In genomic region chr2:124201493-124201892, GRCm38 (mm10) we compare ENCODE assay signal across 26 mouse cellular contexts.
"Had no signal": no experiment of that assay in that cellular context is flagged by ENCODE, and none has a peak within 500 bp of the region (broad histone marks: within the 10 kb centered on the region; RNA-seq: fewer than 3 reads in every experiment).

No protein-coding gene starts in this region.

- H3K4me3 ChIP-seq: heart, embryonic 10.5 days; heart, embryonic 12.5 days; hindbrain, embryonic 13.5 days; hindbrain, embryonic 15.5 days; kidney, embryonic 15.5 days; limb, embryonic 13.5 days; limb, embryonic 15.5 days; liver, embryonic 12.5 days had no signal

- H3K4me2 ChIP-seq: heart, embryonic 12.5 days; hindbrain, embryonic 13.5 days; hindbrain, embryonic 15.5 days; kidney, embryonic 15.5 days; limb, embryonic 13.5 days; limb, embryonic 15.5 days; liver, embryonic 12.5 days had no signal

- H3K9me3 ChIP-seq: heart, embryonic 10.5 days; heart, embryonic 12.5 days; hindbrain, embryonic 13.5 days; hindbrain, embryonic 15.5 days; kidney, embryonic 15.5 days; limb, embryonic 13.5 days; limb, embryonic 15.5 days; liver, embryonic 12.5 days had no signal

- H3K36me3 ChIP-seq: heart, embryonic 10.5 days; heart, embryonic 12.5 days; hindbrain, embryonic 13.5 days; hindbrain, embryonic 15.5 days; kidney, embryonic 15.5 days; limb, embryonic 13.5 days; limb, embryonic 15.5 days; liver, embryonic 12.5 days had no signal

- H3K4me1 ChIP-seq: heart, embryonic 10.5 days; heart, embryonic 12.5 days; kidney, embryonic 15.5 days; limb, embryonic 13.5 days; limb, embryonic 15.5 days; liver, embryonic 12.5 days had no signal

- H3K27ac ChIP-seq: heart, embryonic 10.5 days; hindbrain, embryonic 13.5 days; hindbrain, embryonic 15.5 days; hindbrain, postnatal 0 days; kidney, embryonic 15.5 days; kidney, postnatal 0 days; limb, embryonic 13.5 days; limb, embryonic 15.5 days; liver, embryonic 12.5 days; liver, embryonic 14.5 days had no signal

- H3K27me3 ChIP-seq: heart, embryonic 12.5 days; hindbrain, embryonic 13.5 days; hindbrain, embryonic 15.5 days; kidney, embryonic 15.5 days; limb, embryonic 13.5 days; limb, embryonic 15.5 days; liver, embryonic 12.5 days had no signal

- DNase-seq: gastrocnemius, postnatal 10 days; gastrocnemius, postnatal 25 days; heart, adult 18-20 months; heart, postnatal 14 days; heart, postnatal 36 days; kidney, adult 11 months; kidney, adult 2 months; kidney, adult 9 months; kidney, postnatal 14 days; kidney, postnatal 36 days; layer of hippocampus, adult 9-11 months; layer of hippocampus, postnatal 36 days; left cerebral cortex, postnatal 4 days; lung, adult 18-20 months had no signal

- H3K9ac ChIP-seq: heart, embryonic 12.5 days; hindbrain, embryonic 13.5 days; hindbrain, embryonic 15.5 days; kidney, embryonic 15.5 days; limb, embryonic 13.5 days; limb, embryonic 15.5 days; liver, embryonic 12.5 days; liver, embryonic 14.5 days had no signal

- ATAC-seq: hindbrain, postnatal 0 days; intestine, embryonic 16.5 days; liver, embryonic 12.5 days had no signal
